Mouse (Mus musculus): ENCODE data around the gene Cplx2. TPM values are rescaled to one million over a fixed set of nuclear protein-coding genes. Genes with fewer than 3 reads are reported as not detected.

Cplx2 gene
- polyA plus RNA-seq, 1 experiment from 2014 or later = 3.0 TPM

DNA sequence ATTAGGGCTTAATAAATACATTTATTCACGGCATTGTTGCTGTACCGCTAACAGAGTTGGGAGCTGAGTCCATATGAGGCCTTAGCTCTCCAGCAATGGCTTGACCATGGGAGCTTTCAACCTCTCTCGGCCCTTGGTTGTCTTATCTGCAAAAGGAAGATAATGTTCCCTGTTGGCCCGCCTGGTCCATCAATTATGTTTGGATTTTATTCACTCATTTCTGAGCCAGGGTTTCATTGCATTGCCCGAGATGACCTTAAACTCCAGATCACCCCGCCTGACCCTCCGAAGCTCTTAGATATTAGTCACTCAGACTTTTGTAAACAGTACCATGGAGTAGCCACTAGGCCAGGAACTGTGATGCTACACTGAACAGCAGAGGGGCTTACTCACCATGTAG, 33.6 kb upstream of the Cplx2 start:
- peaks cover 7% of the 10 kb centered on the region; the same call in 1 of the 2 replicates for H3K4me1 ChIP-seq
- no peak for DNase-seq (ENCODE audit: low spot score)
- no peaks in the 10 kb centered on the region; the same call in none of the 2 replicates for H3K27me3 ChIP-seq (ENCODE audit: insufficient read depth, poor library complexity, severe bottlenecking)
- no peaks in the 10 kb centered on the region for H3K9me3 ChIP-seq
- H3K36me3 ChIP-seq = no peaks in the 10 kb centered on the region
- H3K27ac ChIP-seq = no peak overlapping the region
- 68% methylated on average over 7 of the region's 7 CpGs for WGBS
- H3K4me3 ChIP-seq = no peak overlapping the region

DNA sequence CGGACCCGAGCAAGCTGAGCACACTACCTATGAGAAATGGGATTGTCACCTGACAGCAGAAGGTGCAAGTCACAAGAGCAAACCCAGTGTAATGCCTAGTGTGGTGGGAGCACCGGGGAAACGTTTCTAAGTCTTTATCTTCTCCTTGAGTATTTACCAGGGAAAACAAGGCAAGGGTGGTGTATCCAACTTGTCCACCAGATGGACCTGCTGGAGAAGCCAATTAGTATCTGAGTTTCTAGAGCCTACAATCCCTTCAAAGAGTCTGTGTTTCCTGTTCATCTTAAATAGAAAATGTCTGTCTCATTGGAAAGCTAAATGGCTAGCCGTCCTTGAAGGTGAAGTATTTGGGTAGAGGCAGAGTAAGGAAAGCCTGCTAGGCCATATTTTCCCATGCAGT, 32.3 kb upstream of the Cplx2 start:
- 75% methylated on average over 5 of the region's 5 CpGs for WGBS
- DNase-seq (ENCODE audit: low spot score) = no peak
- H3K27ac ChIP-seq = no peak overlapping the region
- H3K4me3 ChIP-seq = no peak overlapping the region
- H3K36me3 ChIP-seq = no peaks in the 10 kb centered on the region
- peaks cover 5% of the 10 kb centered on the region; the same call in 1 of the 2 replicates for H3K4me1 ChIP-seq
- H3K27me3 ChIP-seq (ENCODE audit: insufficient read depth, poor library complexity, severe bottlenecking) = no peaks in the 10 kb centered on the region; the same call in 1 of the 2 replicates
- no peaks in the 10 kb centered on the region for H3K9me3 ChIP-seq

GRCm38 (mm10) chr13:54345885-54346647, 25.1 kb upstream of the Cplx2 start:
- WGBS = 86% methylated on average over 15 of the region's 15 CpGs
- H3K4me1 ChIP-seq = peaks cover 6% of the 10 kb centered on the region; the same call in 1 of the 2 replicates
- no peaks in the 10 kb centered on the region for H3K36me3 ChIP-seq
- H3K27me3 ChIP-seq (ENCODE audit: insufficient read depth, poor library complexity, severe bottlenecking) = no peaks in the 10 kb centered on the region; the same call in 1 of the 2 replicates
- no peak overlapping the region for H3K27ac ChIP-seq
- DNase-seq (ENCODE audit: low spot score) = no peak
- no peaks in the 10 kb centered on the region for H3K9me3 ChIP-seq
- no peak overlapping the region for H3K4me3 ChIP-seq

GRCm38 (mm10) chr13:54348011-54348410, 23.1 kb upstream of the Cplx2 start:
- Histone ChIP-seq H3K4me1 (peaks cover 6% of the 10 kb centered on the region; the same call in 1 of the 2 replicates), H3K9me3 (no peaks in the 10 kb centered on the region), H3K36me3 (no peaks in the 10 kb centered on the region), H3K4me3 (no peak overlapping the region), H3K27me3 (ENCODE audit: insufficient read depth, poor library complexity, severe bottlenecking) (no peaks in the 10 kb centered on the region), H3K27ac (no peak overlapping the region)
- WGBS = 60% methylated on average over 5 of the region's 5 CpGs
- DNase-seq (ENCODE audit: low spot score) = no peak

- no peak overlapping the region for H3K4me3 ChIP-seq
- no peak for DNase-seq (ENCODE audit: low spot score)
- H3K27ac ChIP-seq = no peak overlapping the region
- no peaks in the 10 kb centered on the region for H3K36me3 ChIP-seq
- WGBS = 72% methylated on average over 10 of the region's 10 CpGs
- H3K9me3 ChIP-seq = no peaks in the 10 kb centered on the region
- H3K4me1 ChIP-seq = no peaks in the 10 kb centered on the region
- no peaks in the 10 kb centered on the region for H3K27me3 ChIP-seq (ENCODE audit: insufficient read depth, poor library complexity, severe bottlenecking)
Observed at GRCm38 (mm10) chr13:54349126-54349759, 21.9 kb upstream of the Cplx2 start.

DNA sequence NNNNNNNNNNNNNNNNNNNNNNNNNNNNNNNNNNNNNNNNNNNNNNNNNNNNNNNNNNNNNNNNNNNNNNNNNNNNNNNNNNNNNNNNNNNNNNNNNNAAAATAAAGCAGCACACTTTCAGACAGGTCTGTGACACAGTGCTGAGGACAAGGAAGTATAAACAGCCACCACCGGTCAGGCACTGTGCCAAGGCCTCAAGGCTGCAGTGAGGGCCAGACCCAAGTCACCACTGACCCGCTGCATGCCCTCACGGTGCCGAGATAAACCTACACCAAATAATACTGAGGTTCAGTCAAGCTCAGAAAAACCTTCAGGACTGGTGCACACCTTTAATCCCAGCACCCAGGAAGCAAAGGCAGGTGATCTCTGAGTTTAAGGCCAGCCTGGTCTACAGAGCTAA, 13.7 kb upstream of the Cplx2 start:
- Histone ChIP-seq H3K9me3 (no peaks in the 10 kb centered on the region), H3K27me3 (ENCODE audit: insufficient read depth, poor library complexity, severe bottlenecking) (no peaks in the 10 kb centered on the region), H3K4me1 (0 out of 2 replicates have a peak, but pooled peaks cover 4% of the 10 kb centered on the region), H3K36me3 (no peaks in the 10 kb centered on the region), H3K27ac (no peak overlapping the region), H3K4me3 (no peak overlapping the region)
- no peak for DNase-seq (ENCODE audit: low spot score)
- 60% methylated on average over 4 of the region's 4 CpGs for WGBS

GRCm38 (mm10) chr13:54359181-54359580, 12.0 kb upstream of the Cplx2 start:
- Histone ChIP-seq H3K9me3 (no peaks in the 10 kb centered on the region), H3K27me3 (ENCODE audit: insufficient read depth, poor library complexity, severe bottlenecking) (0 out of 2 replicates have a peak, but pooled peaks cover 3% of the 10 kb centered on the region), H3K4me1 (0 out of 2 replicates have a peak, but pooled peaks cover 4% of the 10 kb centered on the region), H3K4me3 (no peak overlapping the region), H3K36me3 (no peaks in the 10 kb centered on the region), H3K27ac (no peak overlapping the region)
- 68% methylated on average over 6 of the region's 6 CpGs for WGBS
- no peak for DNase-seq (ENCODE audit: low spot score)

- Histone ChIP-seq H3K36me3 (no peaks in the 10 kb centered on the region), H3K27me3 (ENCODE audit: insufficient read depth, poor library complexity, severe bottlenecking) (peaks cover 21% of the 10 kb centered on the region), H3K9me3 (no peaks in the 10 kb centered on the region), H3K4me1 (no peaks in the 10 kb centered on the region), H3K27ac (no peak overlapping the region), H3K4me3 (no peak overlapping the region)
- WGBS = 85% methylated on average over 7 of the region's 7 CpGs
- no peak for DNase-seq (ENCODE audit: low spot score)
Observed at GRCm38 (mm10) chr13:54364686-54365085, 6.5 kb upstream of the Cplx2 start.

- DNase-seq (ENCODE audit: low spot score) = no peak
- 68% methylated on average over 6 of the region's 6 CpGs for WGBS
- Histone ChIP-seq H3K36me3 (no peaks in the 10 kb centered on the region), H3K4me1 (peaks cover 22% of the 10 kb centered on the region), H3K27me3 (ENCODE audit: insufficient read depth, poor library complexity, severe bottlenecking) (peaks cover 50% of the 10 kb centered on the region), H3K27ac (no peak overlapping the region), H3K9me3 (no peaks in the 10 kb centered on the region), H3K4me3 (no peak overlapping the region)
Observed at GRCm38 (mm10) chr13:54367758-54368157, 3.4 kb upstream of the Cplx2 start.

DNA sequence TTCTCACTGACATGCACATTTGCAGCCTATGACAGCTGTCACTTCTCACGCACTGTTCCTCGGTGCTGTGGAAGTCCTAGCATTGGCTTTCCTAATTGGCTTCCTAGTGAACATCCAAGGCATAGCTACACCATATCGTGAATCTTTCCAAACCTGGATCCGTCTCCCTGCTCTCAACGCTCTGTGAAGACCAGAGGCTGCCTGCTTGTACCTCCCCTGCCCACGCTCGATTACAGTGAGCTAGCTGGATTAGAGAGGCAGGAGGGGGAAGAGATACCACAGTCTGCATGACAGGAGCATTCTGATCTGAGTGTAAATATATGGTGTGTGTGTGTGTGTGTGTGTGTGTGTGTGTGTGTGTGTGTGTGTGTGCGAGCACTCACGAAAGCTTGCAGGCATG, 3.0 kb upstream of the Cplx2 start:
- 73% methylated on average over 9 of the region's 9 CpGs for WGBS
- Histone ChIP-seq H3K27ac (no peak overlapping the region), H3K4me3 (no peak overlapping the region), H3K4me1 (peaks cover 23% of the 10 kb centered on the region), H3K27me3 (ENCODE audit: insufficient read depth, poor library complexity, severe bottlenecking) (peaks cover 55% of the 10 kb centered on the region), H3K9me3 (no peaks in the 10 kb centered on the region), H3K36me3 (no peaks in the 10 kb centered on the region)
- no peak for DNase-seq (ENCODE audit: low spot score)

- DNase-seq (ENCODE audit: low spot score) = peak; percentile 89
- 1% methylated on average over 59 of the region's 59 CpGs for WGBS
- peaks cover 72% of the 10 kb centered on the region for H3K27me3 ChIP-seq (ENCODE audit: insufficient read depth, poor library complexity, severe bottlenecking)
- H3K27ac ChIP-seq = no peak overlapping the region
- H3K4me1 ChIP-seq = peaks cover 23% of the 10 kb centered on the region
- H3K36me3 ChIP-seq = no peaks in the 10 kb centered on the region
- H3K9me3 ChIP-seq = no peaks in the 10 kb centered on the region
- peak overlapping the region; percentile 51 for H3K4me3 ChIP-seq
Observed at GRCm38 (mm10) chr13:54371387-54372330, 510 bp downstream of the Cplx2 start.

- no peak for DNase-seq (ENCODE audit: low spot score)
- no peaks in the 10 kb centered on the region for H3K36me3 ChIP-seq
- no peak overlapping the region for H3K27ac ChIP-seq
- WGBS = 4% methylated on average over 16 of the region's 16 CpGs
- no peaks in the 10 kb centered on the region for H3K9me3 ChIP-seq
- H3K27me3 ChIP-seq (ENCODE audit: insufficient read depth, poor library complexity, severe bottlenecking) = peaks cover 72% of the 10 kb centered on the region
- peaks cover 23% of the 10 kb centered on the region for H3K4me1 ChIP-seq
- H3K4me3 ChIP-seq = no peak overlapping the region
Observed at GRCm38 (mm10) chr13:54372665-54373064, 1.5 kb downstream of the Cplx2 start.

All from heart, embryonic 10.5 days (tissue).